Mouse (Mus musculus) liver, adult 2 months (tissue): ENCODE data around the gene Copb1.

Experiments used
- CTCF ChIP-seq: fragments of 200-500 bp; IDR thresholded peaks from 2 replicates; pipeline ENCODE4 v1.5.1; 2011; ENCODE audit warnings: low read depth, low read length, control low read depth
- POLR2A ChIP-seq: fragments of 200-500 bp; IDR thresholded peaks from 2 replicates; pipeline ENCODE4 v1.6.1; 2011; ENCODE audit warnings: low read length, control low read depth; ENCODE audit not compliant: insufficient read depth; ENCODE audit errors: extremely low read depth

GRCm38 (mm10) chr7:114233980-114234379 lies 20.5 kb downstream of the Copb1 start:
- no peak for TF ChIP-seq POLR2A
- TF ChIP-seq CTCF = no peak
